Mouse (Mus musculus) MEL (cell line): Measurements from ENCODE around the gene Rrp7a. TPM values are rescaled to one million over a fixed set of nuclear protein-coding genes. Genes with fewer than 3 reads are reported as not detected.

Experiments used
- DNase-seq: peaks from one replicate; pipeline ENCODE4 v3.0.0; 2011; ENCODE audit warnings: low read depth, low spot score
- H3K27ac ChIP-seq: 2 replicates; pipeline ENCODE4 v1.5.1; 2012; ENCODE audit warnings: low read depth, mild to moderate bottlenecking, control low read depth, low read length, moderate library complexity; ENCODE audit not compliant: control insufficient read depth
- H3K27me3 ChIP-seq, 2 experiments: fragments of 150-350 bp in 1 of 2; sonication (generic) in 1 of 2; 2 replicates each; pipeline ENCODE4 v1.6.1; 2012; ENCODE audit warnings: low read length in 2 of 2, mild to moderate bottlenecking in 2 of 2, improper control_type of control experiment in 1 of 2, moderate library complexity in 1 of 2; ENCODE audit not compliant: insufficient read depth in 2 of 2, control insufficient read depth in 1 of 2
- H3K36me3 ChIP-seq, 2 experiments: 2 replicates each; pipeline ENCODE4 v1.6.1; 2012 to 2014; ENCODE audit warnings: low read length in 2 of 2, improper control_type of control experiment in 1 of 2, inconsistent platforms in 1 of 2, mild to moderate bottlenecking in 1 of 2; ENCODE audit not compliant: insufficient read depth in 2 of 2, control insufficient read depth in 1 of 2
- H3K4me1 ChIP-seq, 2 experiments: fragments of 150-350 bp in 1 of 2; sonication (generic) in 1 of 2; 2 replicates each; pipeline ENCODE4 v1.6.1; 2012; ENCODE audit warnings: low read length in 2 of 2, improper control_type of control experiment in 1 of 2, mild to moderate bottlenecking in 1 of 2; ENCODE audit not compliant: insufficient read depth in 2 of 2, control insufficient read depth in 1 of 2
- H3K4me3 ChIP-seq, 2 experiments: fragments of 150-350 bp in 1 of 2; sonication (generic) in 1 of 2; 2 replicates each; pipeline ENCODE4 v1.5.1; 2012; ENCODE audit warnings: low read depth in 2 of 2, low read length in 2 of 2, mild to moderate bottlenecking in 2 of 2, moderate library complexity in 2 of 2, control low read depth in 1 of 2, improper control_type of control experiment in 1 of 2; ENCODE audit not compliant: control insufficient read depth in 1 of 2, insufficient read depth in 1 of 2
- H3K79me2 ChIP-seq: 2 replicates; pipeline ENCODE4 v1.6.1; 2012; ENCODE audit warnings: mild to moderate bottlenecking, low read length, moderate library complexity; ENCODE audit not compliant: control insufficient read depth, poor library complexity, insufficient read depth
- H3K9ac ChIP-seq: 2 replicates; pipeline ENCODE4 v1.6.1; 2012; ENCODE audit warnings: low read depth, mild to moderate bottlenecking, control low read depth, low read length, moderate library complexity; ENCODE audit not compliant: control insufficient read depth, poor library complexity, severe bottlenecking
- H3K9me3 ChIP-seq: fragments of 150-350 bp; sonication (generic); replicated peaks from 2 replicates; pipeline ENCODE4 v1.6.1; 2012; ENCODE audit warnings: mild to moderate bottlenecking, low read length, improper control_type of control experiment, moderate library complexity; ENCODE audit not compliant: insufficient read depth
- BHLHE40 ChIP-seq: IDR thresholded peaks from 2 replicates; pipeline ENCODE4 v1.6.1; 2012; ENCODE audit warnings: low read depth, mild to moderate bottlenecking, inconsistent platforms, low read length, improper control_type of control experiment, borderline replicate concordance
- CHD2 ChIP-seq: IDR thresholded peaks from 2 replicates; pipeline ENCODE4 v1.6.1; 2011; ENCODE audit warnings: low read length, improper control_type of control experiment
- CTCF ChIP-seq, 3 experiments: IDR thresholded peaks in 2 of 3; conservative IDR thresholded peaks in 1 of 3; 2 replicates each; pipeline ENCODE4 v1.5.1; 2011 to 2012; ENCODE audit warnings: low read length in 3 of 3, low read depth in 2 of 3, mild to moderate bottlenecking in 2 of 3, improper control_type of control experiment in 1 of 3, inconsistent platforms in 1 of 3, mixed read lengths in 1 of 3, moderate library complexity in 1 of 3; ENCODE audit not compliant: control insufficient read depth in 1 of 3, insufficient read depth in 1 of 3, poor library complexity in 1 of 3, severe bottlenecking in 1 of 3
- ELF1 ChIP-seq: IDR thresholded peaks from 2 replicates; pipeline ENCODE4 v1.6.1; 2014; ENCODE audit warnings: low read depth, mild to moderate bottlenecking, inconsistent platforms, low read length, improper control_type of control experiment, moderate library complexity
- EP300 ChIP-seq, 2 experiments: IDR thresholded peaks; 2 replicates each; pipeline ENCODE4 v1.6.1; 2011; ENCODE audit warnings: improper control_type of control experiment in 2 of 2, low read length in 2 of 2, low read depth in 1 of 2, mild to moderate bottlenecking in 1 of 2
- ETS1 ChIP-seq: IDR thresholded peaks from 2 replicates; pipeline ENCODE4 v1.6.1; 2012; ENCODE audit warnings: low read depth, mild to moderate bottlenecking, inconsistent platforms, low read length, improper control_type of control experiment, moderate library complexity
- GABPA ChIP-seq: IDR thresholded peaks from 2 replicates; pipeline ENCODE4 v1.6.1; 2012; ENCODE audit warnings: low read depth, mild to moderate bottlenecking, inconsistent platforms, low read length, improper control_type of control experiment, moderate library complexity
- HCFC1 ChIP-seq: IDR thresholded peaks from 2 replicates; pipeline ENCODE4 v1.6.1; 2012; ENCODE audit warnings: low read depth, mild to moderate bottlenecking, inconsistent platforms, low read length, improper control_type of control experiment, moderate library complexity
- MAFK ChIP-seq: IDR thresholded peaks from 2 replicates; pipeline ENCODE4 v1.6.1; 2011; ENCODE audit warnings: low read depth, mild to moderate bottlenecking, low read length, improper control_type of control experiment, borderline replicate concordance
- MAX ChIP-seq: IDR thresholded peaks from 2 replicates; pipeline ENCODE4 v1.6.1; 2011; ENCODE audit warnings: low read length, improper control_type of control experiment
- MAZ ChIP-seq: IDR thresholded peaks from 2 replicates; pipeline ENCODE4 v1.6.1; 2012; ENCODE audit warnings: low read depth, mild to moderate bottlenecking, inconsistent platforms, low read length, improper control_type of control experiment
- MEF2A ChIP-seq: IDR thresholded peaks from 2 replicates; pipeline ENCODE4 v1.6.1; 2014; ENCODE audit warnings: low read depth, mild to moderate bottlenecking, inconsistent platforms, low read length, improper control_type of control experiment; ENCODE audit not compliant: poor library complexity, insufficient replicate concordance, severe bottlenecking; ENCODE audit errors: extremely low read depth
- MXI1 ChIP-seq: IDR thresholded peaks from 2 replicates; pipeline ENCODE4 v1.6.1; 2011; ENCODE audit warnings: mild to moderate bottlenecking, low read depth, low read length, improper control_type of control experiment
- MYC ChIP-seq: IDR thresholded peaks from 2 replicates; pipeline ENCODE4 v1.6.1; 2011; ENCODE audit warnings: low read depth, mild to moderate bottlenecking, low read length, improper control_type of control experiment, moderate library complexity
- NELFE ChIP-seq: IDR thresholded peaks from 2 replicates; pipeline ENCODE4 v1.6.1; 2011; ENCODE audit warnings: low read depth, low read length, improper control_type of control experiment
- NRF1 ChIP-seq: IDR thresholded peaks from 2 replicates; pipeline ENCODE4 v1.6.1; 2014; ENCODE audit warnings: low read depth, mild to moderate bottlenecking, inconsistent platforms, low read length, improper control_type of control experiment, moderate library complexity; ENCODE audit not compliant: poor library complexity, insufficient read depth, severe bottlenecking
- POLR2A ChIP-seq, 2 experiments: IDR thresholded peaks; 2 replicates each; pipeline ENCODE4 v1.6.1; 2011 to 2012; ENCODE audit warnings: low read length in 2 of 2, mild to moderate bottlenecking in 2 of 2, control low read depth in 1 of 2, improper control_type of control experiment in 1 of 2, low read depth in 1 of 2, moderate library complexity in 1 of 2; ENCODE audit not compliant: control insufficient read depth in 1 of 2, insufficient read depth in 1 of 2, poor library complexity in 1 of 2
- POLR2AphosphoS2 ChIP-seq: IDR thresholded peaks from 2 replicates; pipeline ENCODE4 v1.6.1; 2011; ENCODE audit warnings: low read length, improper control_type of control experiment
- RAD21 ChIP-seq: IDR thresholded peaks from 2 replicates; pipeline ENCODE4 v1.6.1; 2011; ENCODE audit warnings: mild to moderate bottlenecking, low read depth, low read length, improper control_type of control experiment
- SIN3A ChIP-seq: IDR thresholded peaks from 2 replicates; pipeline ENCODE4 v1.6.1; 2012; ENCODE audit warnings: low read length, improper control_type of control experiment, inconsistent platforms
- SMC3 ChIP-seq: IDR thresholded peaks from 2 replicates; pipeline ENCODE4 v1.6.1; 2011; ENCODE audit warnings: low read depth, low read length, improper control_type of control experiment
- TAL1 ChIP-seq: IDR thresholded peaks from 2 replicates; pipeline ENCODE4 v1.6.1; 2012; ENCODE audit warnings: mild to moderate bottlenecking, inconsistent platforms, low read length, moderate library complexity, mixed read lengths
- TBP ChIP-seq: IDR thresholded peaks from 2 replicates; pipeline ENCODE4 v1.8.0; 2011; ENCODE audit warnings: low read depth, low read length, improper control_type of control experiment
- TCF12 ChIP-seq: IDR thresholded peaks from 2 replicates; pipeline ENCODE4 v1.6.1; 2014; ENCODE audit warnings: low read depth, mild to moderate bottlenecking, inconsistent platforms, low read length, improper control_type of control experiment, moderate library complexity
- UBTF ChIP-seq: IDR thresholded peaks from 2 replicates; pipeline ENCODE4 v1.6.1; 2012; ENCODE audit warnings: low read depth, mild to moderate bottlenecking, inconsistent platforms, low read length, improper control_type of control experiment, moderate library complexity, borderline replicate concordance; ENCODE audit not compliant: insufficient read depth
- USF1 ChIP-seq: IDR thresholded peaks from 2 replicates; pipeline ENCODE4 v1.6.1; 2014; ENCODE audit warnings: low read depth, mild to moderate bottlenecking, inconsistent platforms, low read length, improper control_type of control experiment, moderate library complexity
- ZC3H11A ChIP-seq: IDR thresholded peaks from 2 replicates; pipeline ENCODE4 v1.6.1; 2012; ENCODE audit warnings: low read depth, mild to moderate bottlenecking, inconsistent platforms, low read length, improper control_type of control experiment
- ZKSCAN1 ChIP-seq: IDR thresholded peaks from 2 replicates; pipeline ENCODE4 v1.6.1; 2012; ENCODE audit warnings: low read depth, mild to moderate bottlenecking, inconsistent platforms, low read length, improper control_type of control experiment, moderate library complexity
- ZMIZ1 ChIP-seq: IDR thresholded peaks from 2 replicates; pipeline ENCODE4 v1.6.1; 2012; ENCODE audit warnings: low read depth, mild to moderate bottlenecking, inconsistent platforms, low read length, improper control_type of control experiment, moderate library complexity
- ZNF384 ChIP-seq: IDR thresholded peaks from 2 replicates; pipeline ENCODE4 v1.6.1; 2012; ENCODE audit warnings: low read depth, mild to moderate bottlenecking, inconsistent platforms, low read length, improper control_type of control experiment
- polyA plus RNA-seq, 2 experiments: library from polyadenylated mRNA; stranded (reverse) in 1 of 2; unstranded in 1 of 2; fragments of >175 nt in 1 of 2; fragments of >200 nt in 1 of 2; gene quantifications; 2 replicates each; pipeline versions ENCODE4 v1.2.1 to v1.2.4; 2012; ENCODE audit warnings: low replicate concordance in 2 of 2, low read depth in 1 of 2; ENCODE audit not compliant: insufficient read length in 2 of 2, insufficient read depth in 1 of 2, missing spikeins in 1 of 2
- total RNA-seq: library from RNA; depleted of rRNA; stranded (reverse); fragments of 300-350 nt; gene quantifications from 2 replicates; pipeline ENCODE4 v1.2.3, GENCODE M21; 2012; rRNA removed

The Rrp7a gene
- 134 and 155 TPM in 2 replicates for total RNA-seq
- 100 to 1,000 TPM; 283 to 483 TPM for polyA plus RNA-seq

- DNase-seq: peak; percentile 90
- peaks cover 5 to 6% of the 10 kb centered on the region in 2 experiments for H3K36me3 ChIP-seq
- TF ChIP-seq ZKSCAN1 (no peak), MAZ (no peak), ZNF384 (no peak), POLR2AphosphoS2 (peak; percentile 41; the same call in 1 of the 2 replicates), GABPA (no peak), RAD21 (no peak), MAX (peak; percentile 48), ZC3H11A (no peak), NRF1 (no peak), HCFC1 (peak; percentile 88), NELFE (peak; percentile 77), SIN3A (peak; percentile 97), EP300 (IDR thresholded peaks at IDR 0.05; ENCODE audit: low read depth in 1 of 2, low read length in 2 of 2) (no peak), MAFK (no peak), BHLHE40 (no peak), MXI1 (peak; percentile 94), MEF2A (no peak), ETS1 (no peak), POLR2A (IDR thresholded peaks at IDR 0.05; ENCODE audit: control insufficient read depth in 1 of 2, insufficient read depth in 1 of 2, low read depth in 1 of 2, low read length in 2 of 2, poor library complexity in 1 of 2) (peak; percentile 63 to 82; a peak in 3 of 4 replicates), TBP (no peak), ZMIZ1 (no peak; the same call in 1 of the 2 replicates), ELF1 (peak; percentile 97), TAL1 (no peak), CHD2 (no peak), SMC3 (no peak), TCF12 (peak; percentile 22; the same call in 1 of the 2 replicates), USF1 (peak; percentile 78), MYC (no peak), CTCF (IDR thresholded peaks at IDR 0.05 in 2 of 3, conservative IDR thresholded peaks at IDR 0.05 in 1 of 3; ENCODE audit: control insufficient read depth in 1 of 3, insufficient read depth in 1 of 3, low read depth in 2 of 3, low read length in 3 of 3, poor library complexity in 1 of 3, severe bottlenecking in 1 of 3) (no peak), UBTF (no peak)
Observed at GRCm38 (mm10) chr15:83122566-83123145, at the start of gene Rrp7a. Gene Rrp7a (minus strand): TSS chr15:83122801.

More at GRCm38 (mm10) chr15:83122566-83123145, at the start of gene Rrp7a:
- no peaks in the 10 kb centered on the region for H3K27me3 ChIP-seq
- H3K27ac ChIP-seq: peak within 1 kb of the TSS; percentile 73
- H3K79me2 ChIP-seq: peaks cover 24% of the 10 kb centered on the region
- peak within 1 kb of the TSS; percentile 96 for H3K9ac ChIP-seq
- H3K9me3 ChIP-seq: no peaks in the 10 kb centered on the region
- no peaks in the 10 kb centered on the region for H3K4me1 ChIP-seq
- H3K4me3 ChIP-seq: peak within 1 kb of the TSS; percentile 74 to 99
